Mouse (Mus musculus) lung, postnatal 25 days (tissue): ENCODE measurements around the gene Trpm3.

Experiments
- DNase-seq: peaks from one replicate; pipeline ENCODE4 v3.0.0; 2022; ENCODE audit warnings: low spot score

Gene Trpm3

DNA sequence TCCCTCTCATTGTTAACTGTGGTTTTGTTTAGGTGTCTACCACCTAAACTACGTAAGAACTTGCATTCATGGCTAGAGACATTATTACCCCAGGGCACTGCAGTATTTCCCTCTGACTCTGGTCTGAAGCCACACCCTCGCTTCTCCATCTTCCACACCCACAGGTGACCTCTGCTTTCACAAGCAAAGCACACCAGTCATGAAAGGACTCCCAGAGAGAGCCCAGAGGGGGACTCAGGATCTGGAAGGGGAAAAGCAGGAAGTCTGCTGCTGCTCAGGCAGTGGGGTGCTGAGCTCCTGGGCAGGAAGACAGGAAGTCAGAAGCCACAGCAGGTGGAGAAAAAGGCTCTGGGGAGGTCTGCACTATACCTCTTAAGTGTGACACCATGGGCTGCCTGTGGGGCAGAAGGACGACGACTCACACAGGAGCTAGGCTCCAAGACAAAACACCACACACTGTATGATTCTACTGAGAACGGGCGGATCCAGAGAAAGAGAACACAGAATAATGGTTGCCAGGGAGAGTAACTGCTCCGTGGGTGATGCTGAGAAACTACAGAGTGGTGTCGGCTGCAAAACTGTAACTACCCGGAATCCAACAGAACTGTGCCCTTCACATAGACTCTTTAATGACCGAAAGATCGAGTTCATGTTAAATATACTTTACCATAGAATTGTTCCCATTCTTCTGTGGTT, 898.1 kb downstream of the Trpm3 start:
- no peak for DNase-seq

DNA sequence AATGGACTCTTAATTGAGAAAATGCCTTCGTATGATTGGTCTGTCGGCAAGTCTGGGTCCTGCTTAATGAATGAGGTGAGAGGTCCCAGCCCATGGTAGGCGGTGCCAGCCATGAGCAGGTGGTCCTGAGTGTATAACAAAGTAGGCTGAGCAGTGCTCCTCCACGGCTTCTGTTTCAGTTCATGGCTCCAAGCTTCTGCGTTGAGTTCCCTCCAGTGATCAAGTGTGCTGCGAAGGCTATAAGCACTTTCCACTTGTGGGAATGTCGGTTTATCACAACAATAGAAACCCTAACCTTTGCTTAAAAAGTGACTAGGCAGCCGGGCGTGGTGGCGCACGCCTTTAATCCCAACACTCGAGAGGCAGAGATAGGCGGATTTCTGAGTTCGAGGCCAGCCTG, 898.7 kb downstream of the Trpm3 start:
- DNase-seq, result no peak

DNA sequence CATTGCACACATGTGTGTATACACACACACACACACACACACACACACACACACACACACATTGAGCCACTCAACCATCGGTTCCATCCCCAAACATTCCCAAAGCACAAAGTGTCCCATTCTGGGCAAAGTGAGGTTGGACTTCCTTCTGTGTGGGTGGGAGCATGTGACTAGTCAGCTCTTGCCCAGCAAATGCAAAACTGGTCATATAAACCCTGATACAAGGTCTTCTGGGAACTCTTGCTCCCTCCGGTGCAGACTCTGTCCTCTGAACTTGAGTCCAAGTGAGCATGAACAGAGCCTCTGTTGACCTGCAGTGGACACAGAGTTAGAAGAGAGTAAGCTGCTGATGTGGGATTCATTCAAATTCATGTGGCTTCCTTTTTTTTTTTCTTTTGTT, 899.5 kb downstream of the Trpm3 start:
- no peak for DNase-seq

DNA sequence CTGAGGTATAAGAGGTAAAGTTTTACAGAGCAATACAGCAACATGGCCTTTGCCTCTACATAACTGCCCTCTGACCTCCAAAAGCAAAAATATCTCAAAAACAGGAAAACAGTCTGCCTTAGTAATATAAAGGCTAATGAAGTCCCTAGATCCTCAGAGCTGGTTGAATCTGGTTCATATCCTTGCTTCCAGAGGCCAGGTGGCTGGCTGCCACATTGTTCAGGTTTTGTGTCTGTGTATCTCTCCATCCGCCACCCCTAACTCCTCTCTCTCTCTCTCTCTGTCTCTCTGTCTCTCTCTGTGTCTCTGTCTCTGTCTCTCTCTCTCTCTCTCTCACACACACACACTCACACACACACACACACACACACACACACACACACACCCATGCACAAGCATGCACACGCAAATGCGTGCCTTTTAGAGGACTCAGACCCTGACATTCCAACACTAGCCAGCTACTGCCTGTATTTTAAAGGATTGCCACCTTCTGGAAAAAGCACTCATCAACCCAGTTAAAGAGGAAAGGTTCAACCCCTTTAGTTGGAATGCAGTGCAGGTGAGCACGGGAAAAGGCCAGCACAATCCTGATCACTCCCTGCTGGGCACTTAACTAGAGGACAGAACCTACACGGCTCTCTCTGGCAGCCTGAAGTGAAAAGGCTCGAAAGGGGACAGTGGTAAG, 902.8 kb downstream of the Trpm3 start:
- no peak for DNase-seq

DNA sequence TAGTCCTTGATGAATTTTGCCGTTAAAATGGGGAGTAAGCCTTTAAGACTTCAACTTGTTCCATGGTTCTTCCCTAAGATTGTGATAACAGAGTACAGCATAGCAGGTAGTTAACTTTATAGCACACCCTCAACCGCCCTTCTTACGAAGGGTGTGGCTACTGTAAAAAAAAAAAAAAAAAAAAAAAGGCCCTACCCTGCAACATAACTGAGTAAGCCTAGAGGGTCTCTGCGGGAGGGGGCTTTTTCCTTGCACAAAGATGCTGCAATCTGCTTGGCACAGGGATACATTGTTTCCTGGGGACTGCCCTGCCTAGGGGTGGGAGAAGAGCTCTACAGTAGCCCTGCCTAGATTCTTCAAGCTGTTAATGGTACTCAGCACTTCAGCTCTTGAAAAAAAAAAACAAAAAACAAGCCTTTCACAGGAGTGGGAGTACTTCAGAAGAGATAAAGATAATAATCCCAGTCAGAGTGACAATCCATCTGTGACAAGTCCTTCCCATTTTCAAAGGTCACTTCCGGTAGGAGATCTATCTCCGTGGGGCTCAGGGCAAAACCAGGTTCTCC, 903.4 kb downstream of the Trpm3 start:
- peak; percentile 32 for DNase-seq

DNA sequence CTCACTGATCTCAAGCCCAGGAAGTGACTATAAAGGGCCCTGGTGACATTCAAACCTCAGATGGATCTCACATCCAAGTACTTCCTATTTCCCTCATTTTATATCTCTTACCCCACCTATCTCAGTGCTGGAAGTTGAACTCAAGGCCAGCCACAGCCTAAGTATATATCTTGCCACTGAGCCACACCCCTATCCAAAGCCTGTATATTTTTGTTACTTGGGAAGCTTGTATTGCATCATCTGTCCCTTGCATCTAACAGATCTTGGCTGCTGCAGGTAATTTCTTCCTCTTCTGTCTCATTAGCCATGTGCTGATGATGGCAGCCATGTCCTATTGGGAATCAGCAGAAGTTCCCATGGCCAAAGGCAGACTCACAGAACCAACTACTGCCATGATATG, 904.9 kb downstream of the Trpm3 start:
- no peak for DNase-seq
